Mouse (Mus musculus): ENCODE measurements at regions not wholly inside any gene's neighbourhood (a gene's known extent, or its start where the extent isn't known, plus 50 kb on each side); places are given as distances from the start of the nearest gene placed in this dataset.

- no peaks in the 10 kb centered on the region for H3K27me3 ChIP-seq (replicated peaks; ENCODE audit: control insufficient read depth, insufficient read depth, low read length)
- H3K4me1 ChIP-seq (ENCODE audit: control insufficient read depth, insufficient read depth, low read length): no peaks in the 10 kb centered on the region
- no peak for DNase-seq (ENCODE audit: low spot score)
- no peak overlapping the region for H3K4me2 ChIP-seq (ENCODE audit: low read depth, low read length)
- ATAC-seq (ENCODE audit: low read depth): no peak
- no peak overlapping the region for H3K27ac ChIP-seq (replicated peaks; ENCODE audit: low read depth, low read length)
- no peaks in the 10 kb centered on the region for H3K9me3 ChIP-seq (ENCODE audit: control insufficient read depth, low read length)
- no peaks in the 10 kb centered on the region for H3K36me3 ChIP-seq (ENCODE audit: control insufficient read depth, insufficient read depth, low read length)
- H3K9ac ChIP-seq (ENCODE audit: low read depth, low read length): no peak overlapping the region
- no peak overlapping the region for H3K4me3 ChIP-seq (ENCODE audit: low read depth, low read length)
These were observed 52.0 kb upstream of the C030005K15Rik start for GRCm38 (mm10) chr10:97778531-97778930.

GRCm38 (mm10) chr10:97779335-97779734 lies 52.8 kb upstream of the C030005K15Rik start:
- no peaks in the 10 kb centered on the region for H3K27me3 ChIP-seq (replicated peaks; ENCODE audit: control insufficient read depth, insufficient read depth, low read length)
- H3K4me2 ChIP-seq (ENCODE audit: low read depth, low read length): no peak overlapping the region
- WGBS: 81% methylated on average over 4 of the region's 4 CpGs
- H3K27ac ChIP-seq (replicated peaks; ENCODE audit: low read depth, low read length): no peak overlapping the region
- ATAC-seq (ENCODE audit: low read depth): no peak
- no peaks in the 10 kb centered on the region for H3K36me3 ChIP-seq (ENCODE audit: control insufficient read depth, insufficient read depth, low read length)
- DNase-seq (ENCODE audit: low spot score): no peak
- H3K4me1 ChIP-seq (ENCODE audit: control insufficient read depth, insufficient read depth, low read length): no peaks in the 10 kb centered on the region
- no peak overlapping the region for H3K9ac ChIP-seq (ENCODE audit: low read depth, low read length)
- H3K9me3 ChIP-seq (ENCODE audit: control insufficient read depth, low read length): no peaks in the 10 kb centered on the region
- H3K4me3 ChIP-seq (ENCODE audit: low read depth, low read length): no peak overlapping the region

GRCm38 (mm10) chr10:97793804-97794203 lies 67.2 kb upstream of the C030005K15Rik start:
- H3K36me3 ChIP-seq (ENCODE audit: control insufficient read depth, insufficient read depth, low read length): no peaks in the 10 kb centered on the region
- no peak for ATAC-seq (ENCODE audit: low read depth)
- 73% methylated on average over 2 of the region's 2 CpGs for WGBS
- H3K9ac ChIP-seq (ENCODE audit: low read depth, low read length): no peak overlapping the region
- H3K27ac ChIP-seq (replicated peaks; ENCODE audit: low read depth, low read length): no peak overlapping the region
- no peaks in the 10 kb centered on the region for H3K4me1 ChIP-seq (ENCODE audit: control insufficient read depth, insufficient read depth, low read length)
- no peak for DNase-seq (ENCODE audit: low spot score)
- no peaks in the 10 kb centered on the region for H3K9me3 ChIP-seq (ENCODE audit: control insufficient read depth, low read length)
- no peak overlapping the region for H3K4me3 ChIP-seq (ENCODE audit: low read depth, low read length)
- H3K27me3 ChIP-seq (replicated peaks; ENCODE audit: control insufficient read depth, insufficient read depth, low read length): no peaks in the 10 kb centered on the region
- H3K4me2 ChIP-seq (ENCODE audit: low read depth, low read length): no peak overlapping the region

GRCm38 (mm10) chr10:97801448-97802265 lies 75.1 kb upstream of the C030005K15Rik start:
- Histone ChIP-seq H3K9me3 (ENCODE audit: control insufficient read depth, low read length) (no peaks in the 10 kb centered on the region), H3K9ac (ENCODE audit: low read depth, low read length) (no peak overlapping the region), H3K4me3 (ENCODE audit: low read depth, low read length) (no peak overlapping the region), H3K27ac (replicated peaks; ENCODE audit: low read depth, low read length) (peak overlapping the region; percentile 55), H3K4me2 (ENCODE audit: low read depth, low read length) (no peak overlapping the region), H3K36me3 (ENCODE audit: control insufficient read depth, insufficient read depth, low read length) (no peaks in the 10 kb centered on the region), H3K27me3 (replicated peaks; ENCODE audit: control insufficient read depth, insufficient read depth, low read length) (no peaks in the 10 kb centered on the region), H3K4me1 (ENCODE audit: control insufficient read depth, insufficient read depth, low read length) (peaks cover 7% of the 10 kb centered on the region; the same call in 1 of the 2 replicates)
- peak; percentile 88 for DNase-seq (ENCODE audit: low spot score)
- peak; percentile 88 for ATAC-seq (ENCODE audit: low read depth)
- WGBS: 34% methylated on average over 9 of the region's 9 CpGs

- H3K4me1 ChIP-seq (ENCODE audit: control insufficient read depth, insufficient read depth, low read length): peaks cover 2% of the 10 kb centered on the region; the same call in 1 of the 2 replicates
- H3K4me2 ChIP-seq (ENCODE audit: low read depth, low read length): no peak overlapping the region
- H3K9me3 ChIP-seq (ENCODE audit: control insufficient read depth, low read length): no peaks in the 10 kb centered on the region
- no peaks in the 10 kb centered on the region for H3K27me3 ChIP-seq (replicated peaks; ENCODE audit: control insufficient read depth, insufficient read depth, low read length)
- H3K27ac ChIP-seq (replicated peaks; ENCODE audit: low read depth, low read length): no peak overlapping the region
- no peaks in the 10 kb centered on the region for H3K36me3 ChIP-seq (ENCODE audit: control insufficient read depth, insufficient read depth, low read length)
- DNase-seq (ENCODE audit: low spot score) (no peak), ATAC-seq (ENCODE audit: low read depth) (no peak)
- H3K4me3 ChIP-seq (ENCODE audit: low read depth, low read length): no peak overlapping the region
- WGBS: 88% methylated on average over 2 of the region's 2 CpGs
- no peak overlapping the region for H3K9ac ChIP-seq (ENCODE audit: low read depth, low read length)
These were observed 81.4 kb upstream of the C030005K15Rik start for GRCm38 (mm10) chr10:97807947-97808346.

GRCm38 (mm10) chr10:97842574-97842973 lies 116.0 kb upstream of the C030005K15Rik start:
- WGBS: 87% methylated on average over 3 of the region's 3 CpGs
- no peak for DNase-seq (ENCODE audit: low spot score)
- no peaks in the 10 kb centered on the region for H3K4me1 ChIP-seq (ENCODE audit: control insufficient read depth, insufficient read depth, low read length)

GRCm38 (mm10) chr10:97851487-97851886 lies 124.9 kb upstream of the C030005K15Rik start:
- H3K36me3 ChIP-seq (ENCODE audit: control insufficient read depth, insufficient read depth, low read length): no peaks in the 10 kb centered on the region
- H3K27ac ChIP-seq (replicated peaks; ENCODE audit: low read depth, low read length): no peak overlapping the region
- H3K27me3 ChIP-seq (replicated peaks; ENCODE audit: control insufficient read depth, insufficient read depth, low read length): no peaks in the 10 kb centered on the region
- H3K9ac ChIP-seq (ENCODE audit: low read depth, low read length): no peak overlapping the region
- H3K4me1 ChIP-seq (ENCODE audit: control insufficient read depth, insufficient read depth, low read length): no peaks in the 10 kb centered on the region
- H3K9me3 ChIP-seq (ENCODE audit: control insufficient read depth, low read length): no peaks in the 10 kb centered on the region
- no peak for ATAC-seq (ENCODE audit: low read depth)
- WGBS: 80% methylated on average over 2 of the region's 2 CpGs
- no peak overlapping the region for H3K4me2 ChIP-seq (ENCODE audit: low read depth, low read length)
- no peak overlapping the region for H3K4me3 ChIP-seq (ENCODE audit: low read depth, low read length)
- DNase-seq (ENCODE audit: low spot score): no peak

More at GRCm38 (mm10) chr10:97842574-97842973, 116.0 kb upstream of the C030005K15Rik start:
- no peak overlapping the region for H3K9ac ChIP-seq (ENCODE audit: low read depth, low read length)
- H3K36me3 ChIP-seq (ENCODE audit: control insufficient read depth, insufficient read depth, low read length): no peaks in the 10 kb centered on the region
- no peak overlapping the region for H3K27ac ChIP-seq (replicated peaks; ENCODE audit: low read depth, low read length)
- no peak overlapping the region for H3K4me3 ChIP-seq (ENCODE audit: low read depth, low read length)
- H3K27me3 ChIP-seq (replicated peaks; ENCODE audit: control insufficient read depth, insufficient read depth, low read length): no peaks in the 10 kb centered on the region
- H3K4me2 ChIP-seq (ENCODE audit: low read depth, low read length): no peak overlapping the region
- ATAC-seq (ENCODE audit: low read depth): no peak
- no peaks in the 10 kb centered on the region for H3K9me3 ChIP-seq (ENCODE audit: control insufficient read depth, low read length)

- Histone ChIP-seq H3K4me3 (ENCODE audit: low read depth, low read length) (no peak overlapping the region), H3K36me3 (ENCODE audit: control insufficient read depth, insufficient read depth, low read length) (no peaks in the 10 kb centered on the region), H3K27ac (replicated peaks; ENCODE audit: low read depth, low read length) (no peak overlapping the region), H3K9me3 (ENCODE audit: control insufficient read depth, low read length) (no peaks in the 10 kb centered on the region), H3K4me2 (ENCODE audit: low read depth, low read length) (no peak overlapping the region), H3K27me3 (replicated peaks; ENCODE audit: control insufficient read depth, insufficient read depth, low read length) (no peaks in the 10 kb centered on the region), H3K4me1 (ENCODE audit: control insufficient read depth, insufficient read depth, low read length) (no peaks in the 10 kb centered on the region), H3K9ac (ENCODE audit: low read depth, low read length) (no peak overlapping the region)
- DNase-seq (ENCODE audit: low spot score) (peak; percentile 5), ATAC-seq (ENCODE audit: low read depth) (no peak)
- 53% methylated on average over 3 of the region's 3 CpGs for WGBS
These were observed 150.5 kb upstream of the C030005K15Rik start for GRCm38 (mm10) chr10:97877088-97877487.

GRCm38 (mm10) chr10:97886049-97886448 lies 159.5 kb upstream of the C030005K15Rik start:
- ATAC-seq (ENCODE audit: low read depth) (no peak), DNase-seq (ENCODE audit: low spot score) (no peak)
- Histone ChIP-seq H3K9ac (ENCODE audit: low read depth, low read length) (no peak overlapping the region), H3K27me3 (replicated peaks; ENCODE audit: control insufficient read depth, insufficient read depth, low read length) (no peaks in the 10 kb centered on the region), H3K4me1 (ENCODE audit: control insufficient read depth, insufficient read depth, low read length) (no peaks in the 10 kb centered on the region), H3K4me3 (ENCODE audit: low read depth, low read length) (no peak overlapping the region), H3K4me2 (ENCODE audit: low read depth, low read length) (no peak overlapping the region), H3K27ac (replicated peaks; ENCODE audit: low read depth, low read length) (no peak overlapping the region), H3K36me3 (ENCODE audit: control insufficient read depth, insufficient read depth, low read length) (no peaks in the 10 kb centered on the region), H3K9me3 (ENCODE audit: control insufficient read depth, low read length) (no peaks in the 10 kb centered on the region)
- 85% methylated on average over 1 of the region's 1 CpGs for WGBS
